13 mouse cellular contexts compared by ENCODE assay signal in the genomic region with DNA sequence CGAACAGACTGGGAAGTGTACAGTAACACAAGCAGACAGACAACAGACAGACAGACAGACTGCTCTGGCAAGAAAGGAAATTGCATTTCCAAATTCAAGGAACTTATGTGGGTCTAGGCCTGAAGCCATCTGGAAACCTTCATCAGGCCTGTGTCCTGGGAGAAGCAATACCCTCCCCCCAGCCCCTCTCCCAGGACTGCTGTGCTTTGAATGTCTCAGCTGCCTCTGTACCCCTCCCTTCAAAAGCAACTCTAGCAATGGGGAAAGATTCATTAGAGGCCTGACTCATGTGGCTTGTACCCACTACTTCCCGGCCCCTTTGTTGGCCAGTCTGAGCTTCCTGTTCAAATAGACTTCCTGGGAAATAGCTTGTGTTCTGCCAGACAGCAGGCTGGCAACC.
DNase-seq lines count a peak whose midpoint lies in the region; ATAC-seq and TF ChIP-seq lines count a peak whose summit lies in the region.
"Had no signal": no experiment of that assay in that cellular context is flagged by ENCODE, and none has a peak within 500 bp of the region (broad histone marks: within the 10 kb centered on the region; RNA-seq: fewer than 3 reads in every experiment).

No protein-coding gene starts in this region.

- no peak for ATAC-seq in heart, embryonic 13.5 days (ENCODE audit: extremely low read depth, insufficient number of reproducible peaks, low FRiP score, low TSS enrichment)
- ATAC-seq in heart, embryonic 11.5 days (replicated peaks; ENCODE audit: insufficient number of reproducible peaks, low FRiP score, low TSS enrichment): no peak
- peak; percentile 58 for ATAC-seq in lung, postnatal 0 days
- ATAC-seq in embryonic facial prominence, embryonic 14.5 days (ENCODE audit: low read depth): no peak
- ATAC-seq in stomach, embryonic 14.5 days (ENCODE audit: insufficient number of reproducible peaks, insufficient read depth, low FRiP score, low read depth): no peak

- H3K4me1 ChIP-seq in heart, embryonic 13.5 days: peaks cover 67% of the 10 kb centered on the region
- H3K4me1 ChIP-seq in heart, embryonic 11.5 days (ENCODE audit: control insufficient read depth, insufficient read depth, low read length): peaks cover 52% of the 10 kb centered on the region
- peaks cover 12% of the 10 kb centered on the region; the same call in 1 of the 2 replicates for H3K4me1 ChIP-seq in lung, postnatal 0 days (ENCODE audit: insufficient read depth, low read depth, low read length)
- H3K4me1 ChIP-seq in embryonic facial prominence, embryonic 14.5 days (ENCODE audit: control insufficient read depth, insufficient read depth, low read length): peaks cover 33% of the 10 kb centered on the region
- peaks cover 41% of the 10 kb centered on the region; the same call in 1 of the 2 replicates for H3K4me1 ChIP-seq in stomach, embryonic 14.5 days (ENCODE audit: control insufficient read depth, insufficient read depth, low read length)

- no peaks in the 10 kb centered on the region for H3K27me3 ChIP-seq in heart, embryonic 13.5 days (replicated peaks)
- no peaks in the 10 kb centered on the region for H3K27me3 ChIP-seq in heart, embryonic 11.5 days (ENCODE audit: control insufficient read depth, insufficient read depth, low read length)
- no peaks in the 10 kb centered on the region for H3K27me3 ChIP-seq in lung, postnatal 0 days (replicated peaks; ENCODE audit: insufficient read depth, low read length)
- no peaks in the 10 kb centered on the region for H3K27me3 ChIP-seq in embryonic facial prominence, embryonic 14.5 days (replicated peaks; ENCODE audit: control insufficient read depth, insufficient read depth, low read length)
- H3K27me3 ChIP-seq in stomach, embryonic 14.5 days (ENCODE audit: control insufficient read depth, insufficient read depth, low read length): no peaks in the 10 kb centered on the region

- peak overlapping the region; percentile 6; the same call in 1 of the 2 replicates for H3K9ac ChIP-seq in heart, embryonic 13.5 days
- H3K9ac ChIP-seq in heart, embryonic 11.5 days (ENCODE audit: low read depth, low read length): no peak overlapping the region
- no peak overlapping the region for H3K9ac ChIP-seq in lung, postnatal 0 days (replicated peaks; ENCODE audit: low read depth)
- H3K9ac ChIP-seq in embryonic facial prominence, embryonic 14.5 days (ENCODE audit: low read depth, low read length): peak overlapping the region; percentile 15; the same call in 1 of the 2 replicates
- H3K9ac ChIP-seq in stomach, embryonic 14.5 days (replicated peaks; ENCODE audit: low read depth, low read length): no peak overlapping the region
- H3K9ac ChIP-seq: liver, embryonic 15.5 days had no signal

- peak overlapping the region; percentile 51 for H3K27ac ChIP-seq in heart, embryonic 13.5 days (replicated peaks)
- H3K27ac ChIP-seq in heart, embryonic 11.5 days (ENCODE audit: low read depth, low read length): no peak overlapping the region
- H3K27ac ChIP-seq in lung, postnatal 0 days (ENCODE audit: low read length): no peak overlapping the region
- no peak overlapping the region; the same call in 1 of the 2 replicates for H3K27ac ChIP-seq in embryonic facial prominence, embryonic 14.5 days (replicated peaks; ENCODE audit: low read depth, low read length)
- peak overlapping the region; percentile 69; the same call in 1 of the 2 replicates for H3K27ac ChIP-seq in stomach, embryonic 14.5 days (ENCODE audit: low read length)
- H3K27ac ChIP-seq: heart, adult 2 months; liver, embryonic 15.5 days had no signal

- no peak for TF ChIP-seq EP300 in lung, postnatal 0 days (IDR thresholded peaks at IDR 0.05)

- 54% methylated on average over 2 of the region's 2 CpGs for WGBS in heart, embryonic 13.5 days
- WGBS in heart, embryonic 11.5 days (ENCODE audit: insufficient replicate concordance): 41% methylated on average over 2 of the region's 2 CpGs
- WGBS in lung, postnatal 0 days: 31% methylated on average over 2 of the region's 2 CpGs
- whole genome bisulfite sequencing in embryonic facial prominence, embryonic 14.5 days: 37% methylated on average over 2 of the region's 2 CpGs
- WGBS in stomach, embryonic 14.5 days: 26% methylated on average over 2 of the region's 2 CpGs

- H3K4me2 ChIP-seq in heart, embryonic 13.5 days: no peak overlapping the region
- no peak overlapping the region for H3K4me2 ChIP-seq in heart, embryonic 11.5 days
- no peak overlapping the region for H3K4me2 ChIP-seq in lung, postnatal 0 days (replicated peaks; ENCODE audit: low read depth, low read length)
- H3K4me2 ChIP-seq in embryonic facial prominence, embryonic 14.5 days (ENCODE audit: low read depth, low read length): no peak overlapping the region
- no peak overlapping the region for H3K4me2 ChIP-seq in stomach, embryonic 14.5 days (replicated peaks; ENCODE audit: low read depth, low read length)
- H3K4me2 ChIP-seq: liver, embryonic 15.5 days had no signal

- no peaks in the 10 kb centered on the region for H3K9me3 ChIP-seq in heart, embryonic 13.5 days
- H3K9me3 ChIP-seq in heart, embryonic 11.5 days (replicated peaks; ENCODE audit: control insufficient read depth, low read length): no peaks in the 10 kb centered on the region
- no peaks in the 10 kb centered on the region for H3K9me3 ChIP-seq in lung, postnatal 0 days (ENCODE audit: low read length)
- no peaks in the 10 kb centered on the region for H3K9me3 ChIP-seq in embryonic facial prominence, embryonic 14.5 days (ENCODE audit: control insufficient read depth, low read length)
- H3K9me3 ChIP-seq in stomach, embryonic 14.5 days (ENCODE audit: control insufficient read depth, low read depth, low read length): no peaks in the 10 kb centered on the region
- H3K9me3 ChIP-seq: liver, embryonic 15.5 days had no signal

- DNase-seq in lung, postnatal 0 days (ENCODE audit: low spot score): peak; percentile 56
- DNase-seq in lung, postnatal 10 days: no peak
- no peak for DNase-seq in embryonic facial prominence, embryonic 14.5 days (ENCODE audit: low spot score)
- no peak for DNase-seq in embryo, embryonic 9.5 days (ENCODE audit: extremely low spot score)
- DNase-seq in spleen, postnatal 4 days (ENCODE audit: low spot score in 2 of 2): no peak
- DNase-seq: adrenal gland, adult 8-10 months; embryo, embryonic 11 days; heart, adult 2 months; thymus, adult 2 months had no signal

- TF ChIP-seq CTCF in lung, postnatal 0 days (IDR thresholded peaks at IDR 0.05): no peak

- H3K36me3 ChIP-seq in heart, embryonic 13.5 days: peaks cover 36% of the 10 kb centered on the region
- H3K36me3 ChIP-seq in heart, embryonic 11.5 days (ENCODE audit: control insufficient read depth, insufficient read depth, low read length): peaks cover 8% of the 10 kb centered on the region
- H3K36me3 ChIP-seq in lung, postnatal 0 days (ENCODE audit: insufficient read depth, low read length): no peaks in the 10 kb centered on the region
- peaks cover 27% of the 10 kb centered on the region for H3K36me3 ChIP-seq in embryonic facial prominence, embryonic 14.5 days (ENCODE audit: control insufficient read depth, insufficient read depth, low read length)
- H3K36me3 ChIP-seq in stomach, embryonic 14.5 days (ENCODE audit: control insufficient read depth, insufficient read depth, low read length): peaks cover 8% of the 10 kb centered on the region; the same call in 1 of the 2 replicates

- no peak overlapping the region for H3K4me3 ChIP-seq in heart, embryonic 13.5 days
- H3K4me3 ChIP-seq in heart, embryonic 11.5 days (ENCODE audit: low read depth, low read length): no peak overlapping the region
- H3K4me3 ChIP-seq in lung, postnatal 0 days (ENCODE audit: low read depth, low read length): no peak overlapping the region
- H3K4me3 ChIP-seq in embryonic facial prominence, embryonic 14.5 days (ENCODE audit: low read depth, low read length): no peak overlapping the region
- H3K4me3 ChIP-seq in stomach, embryonic 14.5 days (ENCODE audit: low read depth, low read length): no peak overlapping the region
- H3K4me3 ChIP-seq: heart, adult 2 months; liver, embryonic 15.5 days had no signal

Comparison
In these comparisons a context has a peak if more than half of its experiments do, and no peak if none do; other contexts are left out.
1. H3K27ac ChIP-seq: peak in heart, embryonic 13.5 days (single experiment) and stomach, embryonic 14.5 days (single experiment); none in heart, embryonic 11.5 days (single experiment), lung, postnatal 0 days (single experiment) and embryonic facial prominence, embryonic 14.5 days (single experiment).
2. H3K9ac ChIP-seq: peak in heart, embryonic 13.5 days (single experiment) and embryonic facial prominence, embryonic 14.5 days (single experiment); none in heart, embryonic 11.5 days (single experiment), lung, postnatal 0 days (single experiment) and stomach, embryonic 14.5 days (single experiment).